Mouse (Mus musculus): Measurements from ENCODE around the gene Cyb5d1.
A peak's percentile ranks its signal among the peaks of the same experiment; 100 is the strongest.

DNA sequence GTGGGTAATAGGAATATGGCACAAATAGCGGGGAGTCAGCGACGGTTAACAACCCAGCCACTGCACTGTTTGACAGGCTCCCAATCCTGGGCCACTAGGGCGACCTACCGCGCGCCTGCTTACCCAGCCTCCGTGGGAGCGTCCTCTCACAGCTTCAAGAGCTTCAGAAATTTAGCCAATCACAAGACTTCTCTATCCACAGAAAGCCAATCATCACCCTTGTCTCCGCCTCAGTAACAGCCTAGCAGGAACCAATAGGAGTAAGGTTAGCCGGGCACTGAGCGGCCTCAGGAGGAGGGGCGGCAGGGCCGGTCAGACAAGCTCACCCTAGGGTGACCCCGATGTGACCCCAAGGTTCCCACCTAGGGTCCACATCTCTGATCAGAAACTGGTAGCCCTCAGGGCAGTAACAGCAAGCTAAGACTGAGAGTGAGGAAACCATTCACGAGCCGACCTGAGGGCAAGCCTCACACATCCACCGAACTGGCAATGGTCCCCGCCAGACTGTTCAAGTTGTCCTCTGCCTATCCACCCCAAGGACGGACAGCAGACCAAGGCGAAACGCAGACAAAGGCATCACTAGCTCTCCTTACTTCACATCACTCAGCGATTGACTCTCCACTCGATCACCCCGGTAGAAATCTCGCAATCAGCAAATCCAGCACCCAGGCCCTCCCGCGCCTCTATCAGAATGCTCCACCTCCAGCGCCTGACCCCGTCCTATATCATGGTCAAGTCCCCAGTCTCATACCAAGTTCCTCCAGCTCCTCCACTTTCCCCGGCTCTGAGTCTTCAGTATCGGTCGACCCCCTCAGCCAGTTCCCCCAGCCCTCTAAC, 13.3 kb upstream of the Cyb5d1 start:
- 0 out of 2 replicates have a peak, but pooled peaks have one; percentile 24 for TF ChIP-seq CTCF (conservative IDR thresholded peaks at IDR 0.05; ENCODE audit: insufficient read depth, insufficient read length, low read depth, low read length)
- peak; percentile 30 for TF ChIP-seq POLR2A (IDR thresholded peaks at IDR 0.05; ENCODE audit: low read depth, low read length)
